Mouse (Mus musculus): ENCODE measurements at regions not wholly inside any gene's neighbourhood (a gene's known extent, or its start where the extent isn't known, plus 50 kb on each side); places are given as distances from the start of the nearest gene placed in this dataset.
A peak's percentile ranks its signal among the peaks of the same experiment; 100 is the strongest.

GRCm38 (mm10) chr12:27060899-27061762, 281.2 kb downstream of the Sox11 start:
- peak; percentile 7 to 22 for DNase-seq

GRCm38 (mm10) chr12:27059885-27060284, 282.5 kb downstream of the Sox11 start:
- DNase-seq: peak; percentile 43 to 69

GRCm38 (mm10) chr12:27054411-27054810, 288.0 kb downstream of the Sox11 start:
- no peak for DNase-seq

GRCm38 (mm10) chr12:27037922-27038321, 304.5 kb downstream of the Sox11 start:
- DNase-seq: no peak

- DNase-seq: no peak
Measured at GRCm38 (mm10) chr12:27019751-27020150, 322.6 kb downstream of the Sox11 start.

GRCm38 (mm10) chr12:27018366-27018765, 324.0 kb downstream of the Sox11 start:
- DNase-seq: no peak

- DNase-seq: no peak
Measured at GRCm38 (mm10) chr12:26999287-26999686, 343.1 kb downstream of the Sox11 start.

- peak in 1 of 2 experiments; percentile 5 for DNase-seq
Measured at GRCm38 (mm10) chr12:26976284-26977065, 365.9 kb downstream of the Sox11 start.

GRCm38 (mm10) chr12:26972495-26973113, 369.8 kb downstream of the Sox11 start:
- DNase-seq: no peak

GRCm38 (mm10) chr12:26967018-26967737, 375.2 kb downstream of the Sox11 start:
- DNase-seq: no peak

GRCm38 (mm10) chr12:26963917-26964316, 378.5 kb downstream of the Sox11 start:
- no peak for DNase-seq

GRCm38 (mm10) chr12:26939831-26940230, 402.5 kb downstream of the Sox11 start:
- no peak for DNase-seq

GRCm38 (mm10) chr12:26937836-26938235, 404.5 kb downstream of the Sox11 start:
- peak; percentile 21 to 49 for DNase-seq

- DNase-seq: peak; percentile 83 to 91
Measured at GRCm38 (mm10) chr12:26936696-26937458, 405.5 kb downstream of the Sox11 start.

GRCm38 (mm10) chr12:26930155-26930867, 412.1 kb downstream of the Sox11 start:
- no peak for DNase-seq

- no peak for DNase-seq
Measured at GRCm38 (mm10) chr12:26906126-26906525, 436.2 kb downstream of the Sox11 start.

GRCm38 (mm10) chr12:26903894-26904272, 434.9 kb downstream of the Cmpk2 start:
- no peak for DNase-seq

- DNase-seq: peak; percentile 11 to 37
Measured at GRCm38 (mm10) chr12:26903073-26903893, 434.3 kb downstream of the Cmpk2 start.

- DNase-seq: no peak
Measured at GRCm38 (mm10) chr12:26891190-26891589, 422.2 kb downstream of the Cmpk2 start.

GRCm38 (mm10) chr12:26886635-26887014, 417.6 kb downstream of the Cmpk2 start:
- peak in 1 of 2 experiments; percentile 12 for DNase-seq
